Mouse (Mus musculus): ENCODE measurements around the gene Cby3. TPM values are rescaled to one million over a fixed set of nuclear protein-coding genes. Genes with fewer than 3 reads are reported as not detected.

The Cby3 gene
- polyA plus RNA-seq, 1 experiment from 2014 or later, result 0.27 TPM

GRCm38 (mm10) chr11:50326302-50326966, 27.8 kb upstream of the Cby3 start:
- Histone ChIP-seq H3K4me1 (replicated peaks; ENCODE audit: control insufficient read depth, insufficient read depth, low read length) (peaks cover 20% of the 10 kb centered on the region), H3K27ac (ENCODE audit: low read depth) (peak overlapping the region; percentile 89), H3K9ac (ENCODE audit: low read length) (peak overlapping the region; percentile 79), H3K27me3 (replicated peaks; ENCODE audit: control insufficient read depth, insufficient read depth, low read length) (no peaks in the 10 kb centered on the region), H3K9me3 (ENCODE audit: control insufficient read depth, low read length) (no peaks in the 10 kb centered on the region), H3K4me2 (ENCODE audit: low read length) (peak overlapping the region; percentile 54), H3K4me3 (ENCODE audit: low read depth, low read length) (peak overlapping the region; percentile 98), H3K36me3 (ENCODE audit: control insufficient read depth, insufficient read depth, low read length) (no peaks in the 10 kb centered on the region)
- WGBS, result 5% methylated on average over 7 of the region's 7 CpGs
- DNase-seq (ENCODE audit: low spot score) (no peak), ATAC-seq (replicated peaks; ENCODE audit: low FRiP score, low TSS enrichment, low read depth) (no peak)

GRCm38 (mm10) chr11:50328075-50328625, 26.1 kb upstream of the Cby3 start:
- H3K4me1 ChIP-seq (replicated peaks; ENCODE audit: control insufficient read depth, insufficient read depth, low read length), result peaks cover 15% of the 10 kb centered on the region
- WGBS, result 85% methylated on average over 3 of the region's 3 CpGs
- no peaks in the 10 kb centered on the region for H3K9me3 ChIP-seq (ENCODE audit: control insufficient read depth, low read length)
- H3K36me3 ChIP-seq (ENCODE audit: control insufficient read depth, insufficient read depth, low read length), result no peaks in the 10 kb centered on the region
- no peak overlapping the region for H3K4me3 ChIP-seq (ENCODE audit: low read depth, low read length)
- DNase-seq (ENCODE audit: low spot score), result peak; percentile 38
- H3K9ac ChIP-seq (ENCODE audit: low read length), result no peak overlapping the region
- no peaks in the 10 kb centered on the region for H3K27me3 ChIP-seq (replicated peaks; ENCODE audit: control insufficient read depth, insufficient read depth, low read length)
- no peak overlapping the region for H3K27ac ChIP-seq (ENCODE audit: low read depth)
- no peak for ATAC-seq (replicated peaks; ENCODE audit: low FRiP score, low TSS enrichment, low read depth)
- no peak overlapping the region for H3K4me2 ChIP-seq (ENCODE audit: low read length)

DNA sequence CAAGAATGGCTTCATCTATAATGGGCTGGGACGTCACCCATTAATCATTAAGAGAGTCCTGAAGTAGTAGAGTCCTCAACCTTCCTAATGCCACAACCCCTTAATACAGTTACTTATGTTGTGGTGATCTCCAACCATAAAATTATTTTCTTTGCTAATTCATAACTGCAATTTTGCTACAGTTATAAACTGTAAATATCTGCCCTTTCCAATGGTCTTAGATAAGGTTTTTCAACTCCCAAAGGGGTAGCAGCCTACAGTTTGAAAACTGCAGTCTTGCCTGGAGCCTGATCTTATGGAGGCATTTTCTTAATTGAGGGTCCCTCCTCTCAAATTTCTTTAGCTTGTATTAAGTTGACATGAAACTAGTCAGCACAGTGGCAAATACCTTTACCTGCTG, 24.9 kb upstream of the Cby3 start:
- H3K27me3 ChIP-seq (replicated peaks; ENCODE audit: control insufficient read depth, insufficient read depth, low read length), result no peaks in the 10 kb centered on the region
- no peak overlapping the region for H3K27ac ChIP-seq (ENCODE audit: low read depth)
- 89% methylated on average over 1 of the region's 1 CpGs for WGBS
- no peak overlapping the region for H3K9ac ChIP-seq (ENCODE audit: low read length)
- DNase-seq (ENCODE audit: low spot score), result no peak
- H3K9me3 ChIP-seq (ENCODE audit: control insufficient read depth, low read length), result no peaks in the 10 kb centered on the region
- H3K4me3 ChIP-seq (ENCODE audit: low read depth, low read length), result no peak overlapping the region
- H3K4me1 ChIP-seq (replicated peaks; ENCODE audit: control insufficient read depth, insufficient read depth, low read length), result peaks cover 5% of the 10 kb centered on the region
- ATAC-seq (replicated peaks; ENCODE audit: low FRiP score, low TSS enrichment, low read depth), result no peak
- H3K4me2 ChIP-seq (ENCODE audit: low read length), result no peak overlapping the region
- H3K36me3 ChIP-seq (ENCODE audit: control insufficient read depth, insufficient read depth, low read length), result no peaks in the 10 kb centered on the region

GRCm38 (mm10) chr11:50333181-50333580, 21.1 kb upstream of the Cby3 start:
- Histone ChIP-seq H3K36me3 (ENCODE audit: control insufficient read depth, insufficient read depth, low read length) (no peaks in the 10 kb centered on the region), H3K4me3 (ENCODE audit: low read depth, low read length) (no peak overlapping the region), H3K27ac (ENCODE audit: low read depth) (no peak overlapping the region), H3K9ac (ENCODE audit: low read length) (no peak overlapping the region), H3K9me3 (ENCODE audit: control insufficient read depth, low read length) (no peaks in the 10 kb centered on the region), H3K4me2 (ENCODE audit: low read length) (no peak overlapping the region), H3K4me1 (replicated peaks; ENCODE audit: control insufficient read depth, insufficient read depth, low read length) (no peaks in the 10 kb centered on the region), H3K27me3 (replicated peaks; ENCODE audit: control insufficient read depth, insufficient read depth, low read length) (no peaks in the 10 kb centered on the region)
- no peak for DNase-seq (ENCODE audit: low spot score)
- WGBS, result 88% methylated on average over 3 of the region's 3 CpGs
- ATAC-seq (replicated peaks; ENCODE audit: low FRiP score, low TSS enrichment, low read depth), result no peak

GRCm38 (mm10) chr11:50336126-50336525, 18.1 kb upstream of the Cby3 start:
- no peak for DNase-seq (ENCODE audit: low spot score)
- H3K27me3 ChIP-seq (replicated peaks; ENCODE audit: control insufficient read depth, insufficient read depth, low read length), result no peaks in the 10 kb centered on the region
- H3K9me3 ChIP-seq (ENCODE audit: control insufficient read depth, low read length), result no peaks in the 10 kb centered on the region
- H3K36me3 ChIP-seq (ENCODE audit: control insufficient read depth, insufficient read depth, low read length), result no peaks in the 10 kb centered on the region
- no peaks in the 10 kb centered on the region for H3K4me1 ChIP-seq (replicated peaks; ENCODE audit: control insufficient read depth, insufficient read depth, low read length)
- no peak overlapping the region for H3K9ac ChIP-seq (ENCODE audit: low read length)
- 33% methylated on average over 1 of the region's 1 CpGs for WGBS
- no peak overlapping the region for H3K4me3 ChIP-seq (ENCODE audit: low read depth, low read length)
- H3K27ac ChIP-seq (ENCODE audit: low read depth), result no peak overlapping the region
- ATAC-seq (replicated peaks; ENCODE audit: low FRiP score, low TSS enrichment, low read depth), result no peak
- no peak overlapping the region for H3K4me2 ChIP-seq (ENCODE audit: low read length)

DNA sequence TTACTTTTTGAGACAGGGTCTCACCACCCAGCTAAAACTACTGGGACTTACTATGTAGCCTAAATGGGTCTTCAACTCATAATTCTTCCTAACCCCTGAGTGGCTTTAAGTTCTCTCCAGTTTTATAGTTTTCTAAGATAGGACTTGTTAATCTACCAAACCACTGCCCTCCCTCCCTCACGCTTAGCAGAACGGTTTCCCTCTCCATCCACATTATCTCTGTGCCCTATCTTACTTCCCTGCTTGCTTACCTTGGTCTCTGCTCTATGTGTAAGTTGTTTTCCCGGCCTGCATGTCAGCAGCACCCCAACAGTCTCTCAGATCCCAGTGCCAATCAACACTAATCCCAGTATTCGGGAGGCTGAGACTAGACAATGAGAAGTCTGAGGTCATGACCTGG, 17.4 kb upstream of the Cby3 start:
- H3K36me3 ChIP-seq (ENCODE audit: control insufficient read depth, insufficient read depth, low read length), result no peaks in the 10 kb centered on the region
- DNase-seq (ENCODE audit: low spot score), result no peak
- no peak overlapping the region for H3K9ac ChIP-seq (ENCODE audit: low read length)
- WGBS, result 64% methylated on average over 4 of the region's 4 CpGs
- H3K4me2 ChIP-seq (ENCODE audit: low read length), result no peak overlapping the region
- H3K27me3 ChIP-seq (replicated peaks; ENCODE audit: control insufficient read depth, insufficient read depth, low read length), result no peaks in the 10 kb centered on the region
- no peaks in the 10 kb centered on the region for H3K9me3 ChIP-seq (ENCODE audit: control insufficient read depth, low read length)
- no peak overlapping the region for H3K4me3 ChIP-seq (ENCODE audit: low read depth, low read length)
- ATAC-seq (replicated peaks; ENCODE audit: low FRiP score, low TSS enrichment, low read depth), result no peak
- no peak overlapping the region for H3K27ac ChIP-seq (ENCODE audit: low read depth)
- H3K4me1 ChIP-seq (replicated peaks; ENCODE audit: control insufficient read depth, insufficient read depth, low read length), result no peaks in the 10 kb centered on the region

DNA sequence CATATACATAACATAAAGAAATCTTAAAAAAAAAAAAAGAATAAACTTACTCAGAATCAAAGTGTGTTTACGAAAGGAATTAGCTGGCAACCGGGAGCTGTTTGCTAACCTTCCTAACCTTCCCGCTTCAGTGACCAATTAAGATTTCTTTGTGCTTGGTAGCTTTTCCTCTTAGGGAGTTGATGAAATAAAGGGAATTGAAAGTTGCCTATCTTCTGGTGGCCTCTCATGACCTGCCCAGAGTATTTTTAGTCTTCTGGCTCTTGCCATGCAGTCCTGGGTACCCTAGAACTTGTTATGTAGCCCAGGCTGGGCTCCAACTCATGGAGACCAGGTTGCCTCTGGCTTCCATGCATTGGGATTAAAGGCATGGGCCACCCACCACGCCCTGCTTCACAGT, 8.8 kb upstream of the Cby3 start:
- Histone ChIP-seq H3K36me3 (ENCODE audit: control insufficient read depth, insufficient read depth, low read length) (no peaks in the 10 kb centered on the region), H3K27me3 (replicated peaks; ENCODE audit: control insufficient read depth, insufficient read depth, low read length) (no peaks in the 10 kb centered on the region), H3K9ac (ENCODE audit: low read length) (no peak overlapping the region), H3K4me3 (ENCODE audit: low read depth, low read length) (no peak overlapping the region), H3K9me3 (ENCODE audit: control insufficient read depth, low read length) (no peaks in the 10 kb centered on the region), H3K4me2 (ENCODE audit: low read length) (no peak overlapping the region), H3K4me1 (replicated peaks; ENCODE audit: control insufficient read depth, insufficient read depth, low read length) (no peaks in the 10 kb centered on the region), H3K27ac (ENCODE audit: low read depth) (no peak overlapping the region)
- no peak for DNase-seq (ENCODE audit: low spot score)
- WGBS, result 75% methylated on average over 4 of the region's 4 CpGs
- ATAC-seq (replicated peaks; ENCODE audit: low FRiP score, low TSS enrichment, low read depth), result no peak

DNA sequence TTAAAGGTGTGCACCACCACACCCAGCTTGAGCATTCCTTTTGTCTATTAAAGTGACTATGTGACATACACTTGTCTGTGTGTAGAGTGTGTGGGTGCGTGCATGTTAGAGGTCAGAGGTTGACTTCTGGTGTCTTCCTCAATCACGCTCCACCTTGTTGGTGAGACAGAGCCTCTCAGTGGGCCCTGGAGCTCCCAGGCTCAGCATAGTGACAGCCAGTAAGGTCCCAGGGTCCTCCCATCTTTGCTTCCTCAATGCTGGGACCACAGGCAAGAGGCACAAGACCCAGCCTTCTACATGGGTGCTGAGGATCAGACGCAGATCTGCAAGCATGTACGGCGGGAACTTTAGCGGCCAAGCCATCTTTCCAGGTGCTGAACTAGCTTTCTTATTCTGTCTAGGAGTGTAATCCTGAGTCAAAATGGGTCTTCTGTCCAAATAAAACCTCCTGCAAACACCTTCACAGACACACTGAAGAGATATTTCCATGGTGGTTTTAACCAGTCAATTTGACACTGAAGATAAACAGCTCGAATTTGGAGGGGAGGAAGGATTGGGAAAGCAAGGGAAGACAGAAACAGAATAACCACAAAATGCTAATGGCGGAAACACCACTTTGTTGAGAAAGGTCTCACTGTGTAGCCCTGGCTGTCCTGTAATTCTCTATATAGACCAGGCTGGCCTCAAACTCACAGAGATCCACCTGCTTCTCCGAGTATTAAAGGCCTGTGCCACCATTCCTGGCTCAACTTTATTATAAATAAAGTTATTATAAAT, 7.8 kb upstream of the Cby3 start:
- 84% methylated on average over 9 of the region's 9 CpGs for WGBS

More for the DNA sequence above, 7.8 kb upstream of the Cby3 start:
- DNase-seq (ENCODE audit: low spot score), result no peak
- Histone ChIP-seq H3K27ac (ENCODE audit: low read depth) (no peak overlapping the region), H3K4me1 (replicated peaks; ENCODE audit: control insufficient read depth, insufficient read depth, low read length) (no peaks in the 10 kb centered on the region), H3K9ac (ENCODE audit: low read length) (no peak overlapping the region), H3K4me2 (ENCODE audit: low read length) (no peak overlapping the region), H3K36me3 (ENCODE audit: control insufficient read depth, insufficient read depth, low read length) (no peaks in the 10 kb centered on the region), H3K27me3 (replicated peaks; ENCODE audit: control insufficient read depth, insufficient read depth, low read length) (no peaks in the 10 kb centered on the region), H3K4me3 (ENCODE audit: low read depth, low read length) (no peak overlapping the region), H3K9me3 (ENCODE audit: control insufficient read depth, low read length) (no peaks in the 10 kb centered on the region)
- no peak for ATAC-seq (replicated peaks; ENCODE audit: low FRiP score, low TSS enrichment, low read depth)
